Mouse (Mus musculus) forebrain, embryonic 13.5 days (tissue): ENCODE measurements around the gene Sart1. TPM values are rescaled to one million over a fixed set of nuclear protein-coding genes. Genes with fewer than 3 reads are reported as not detected.
A peak's percentile ranks its signal among the peaks of the same experiment; 100 is the strongest.

Experiments used
- ATAC-seq: fragments of 200-750 bp; cut with Nextera tagmentation; 2 replicates; pipeline ENCODE4 v1.8.0; 2017
- H3K27ac ChIP-seq: fragments of 300-500 bp; sonication (generic); 2 replicates; pipeline ENCODE4 v1.5.1; 2015; ENCODE audit warnings: inconsistent platforms, mild to moderate bottlenecking, moderate library complexity
- H3K27me3 ChIP-seq: fragments of 300-500 bp; sonication (generic); 2 replicates; pipeline ENCODE4 v1.6.1; 2015; ENCODE audit warnings: mild to moderate bottlenecking, inconsistent platforms
- H3K36me3 ChIP-seq: fragments of 300-500 bp; sonication (generic); 2 replicates; pipeline ENCODE4 v1.6.1; 2015; ENCODE audit warnings: mild to moderate bottlenecking, inconsistent platforms; ENCODE audit not compliant: poor library complexity, severe bottlenecking
- H3K4me1 ChIP-seq: fragments of 300-500 bp; sonication (generic); 2 replicates; pipeline ENCODE4 v1.6.1; 2015; ENCODE audit warnings: inconsistent platforms
- H3K4me2 ChIP-seq: fragments of 300-500 bp; sonication (generic); 2 replicates; pipeline ENCODE4 v1.6.1; 2015; ENCODE audit warnings: inconsistent platforms, mild to moderate bottlenecking, moderate library complexity
- H3K4me3 ChIP-seq: fragments of 300-500 bp; sonication (generic); 2 replicates; pipeline ENCODE4 v1.5.1; 2015; ENCODE audit warnings: mild to moderate bottlenecking, inconsistent platforms
- H3K9ac ChIP-seq: fragments of 300-500 bp; sonication (generic); 2 replicates; pipeline ENCODE4 v1.6.1; 2015; ENCODE audit warnings: mild to moderate bottlenecking, inconsistent platforms
- H3K9me3 ChIP-seq: fragments of 300-500 bp; sonication (generic); replicated peaks from 2 replicates; pipeline ENCODE4 v1.6.1; 2016; ENCODE audit warnings: inconsistent platforms
- WGBS: fragments of 180-500 bp; shearing (Covaris S2); methylation state at CpG from one replicate; pipeline ENCODE4 v1.1.7; 2015; 5-methylcytosine and 5-hydroxymethylcytosine counted together
- polyA plus RNA-seq: library from polyadenylated mRNA; unstranded; fragments of >200 nt; fragmentation: Nextera tagmentation; extraction: Ambion mirVana; gene quantifications from 2 replicates; pipeline ENCODE4 v1.2.1, GENCODE M21; 2015

Gene Sart1
- 85.3 and 88.4 TPM in 2 replicates for polyA plus RNA-seq

- H3K27me3 ChIP-seq = no peaks in the 10 kb centered on the region
- peaks cover 42% of the 10 kb centered on the region for H3K4me1 ChIP-seq
- peak within 1 kb of the TSS; percentile 78 for H3K27ac ChIP-seq
- WGBS = 2% methylated on average over 43 of the region's 43 CpGs
- H3K9me3 ChIP-seq = no peaks in the 10 kb centered on the region
- peaks cover 27% of the 10 kb centered on the region for H3K36me3 ChIP-seq
- H3K9ac ChIP-seq = peak within 1 kb of the TSS; percentile 93
- peak within 1 kb of the TSS; percentile 100 for H3K4me3 ChIP-seq
- peak; percentile 98 for ATAC-seq
- peak within 1 kb of the TSS; percentile 98 for H3K4me2 ChIP-seq
These were observed at the start of gene Sart1 for GRCm38 (mm10) chr19:5388588-5389242. Gene Sart1 (minus strand): TSS chr19:5388703.

DNA sequence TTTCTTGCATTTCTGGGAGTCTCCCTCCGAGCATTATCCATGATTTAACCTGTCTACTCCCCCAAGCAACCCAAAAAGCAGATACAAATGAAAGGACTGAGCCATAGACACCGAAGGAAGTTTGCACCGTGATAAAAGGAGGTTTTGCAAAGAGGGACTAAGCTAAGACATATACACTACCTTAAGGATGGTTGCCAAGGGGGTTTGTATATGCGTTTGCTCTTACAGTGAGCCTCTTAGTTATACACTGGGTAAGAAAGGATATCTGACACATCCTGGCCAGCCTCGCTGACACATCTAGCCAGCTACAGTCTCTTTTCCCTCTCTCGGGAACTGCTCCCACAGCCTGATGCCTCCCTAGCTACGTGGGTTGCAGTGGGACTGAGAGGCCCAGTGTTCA is 45.4 kb upstream of the Sart1 start:
- peaks cover 6% of the 10 kb centered on the region for H3K4me1 ChIP-seq
- 74% methylated on average over 7 of the region's 7 CpGs for WGBS
- H3K9me3 ChIP-seq = no peaks in the 10 kb centered on the region
- ATAC-seq = no peak
- no peak overlapping the region for H3K27ac ChIP-seq
- no peak overlapping the region for H3K4me3 ChIP-seq
- peak overlapping the region; percentile 51; the same call in 1 of the 2 replicates for H3K4me2 ChIP-seq
- H3K9ac ChIP-seq = no peak overlapping the region
- H3K36me3 ChIP-seq = no peaks in the 10 kb centered on the region; the same call in 1 of the 2 replicates
- H3K27me3 ChIP-seq = 0 out of 2 replicates have a peak, but pooled peaks cover 6% of the 10 kb centered on the region

DNA sequence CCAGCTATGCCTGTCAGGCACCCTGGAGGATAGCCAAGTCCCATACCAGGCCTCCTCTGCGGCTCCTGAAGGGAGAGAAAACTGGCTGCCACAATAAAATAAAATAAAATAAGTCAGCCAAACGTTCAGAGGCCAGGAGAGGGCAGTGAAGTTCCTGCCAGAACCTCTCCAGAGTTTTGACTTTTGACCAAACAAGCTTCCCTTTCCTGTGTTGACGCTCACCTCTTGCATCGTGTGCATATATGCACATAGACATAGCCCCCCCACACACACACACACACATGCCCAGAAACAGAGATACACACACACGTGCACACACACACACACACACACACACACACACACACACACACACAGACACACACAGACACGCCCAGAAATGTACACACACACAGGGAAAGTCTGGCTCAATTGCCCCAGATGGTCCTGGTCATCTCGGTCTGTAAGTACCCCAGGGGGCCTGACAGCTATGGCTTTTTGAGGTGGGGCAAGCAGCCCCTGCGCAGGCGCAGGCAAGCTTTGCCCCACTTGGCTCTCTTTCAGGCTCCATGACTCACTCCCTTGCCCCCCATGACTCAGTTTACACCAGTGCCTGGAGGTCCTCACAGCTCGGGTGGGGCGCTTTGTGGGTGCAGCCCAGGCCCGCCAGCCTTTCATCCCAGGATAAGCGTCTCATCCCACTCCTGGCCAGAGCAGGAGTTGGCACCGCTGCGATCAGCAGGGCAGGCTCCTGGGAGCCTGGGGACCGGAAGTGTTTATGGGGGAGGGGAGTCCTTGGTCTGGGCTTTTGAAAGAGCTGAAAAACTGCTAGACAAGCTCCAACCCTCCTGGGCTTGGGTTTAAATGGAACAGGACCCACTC is 44.7 kb upstream of the Sart1 start:
- Histone ChIP-seq H3K4me1 (peaks cover 7% of the 10 kb centered on the region), H3K27me3 (0 out of 2 replicates have a peak, but pooled peaks cover 6% of the 10 kb centered on the region), H3K4me2 (peak overlapping the region; percentile 51), H3K9me3 (no peaks in the 10 kb centered on the region), H3K9ac (peak overlapping the region; percentile 50), H3K36me3 (peaks cover 3% of the 10 kb centered on the region; the same call in 1 of the 2 replicates), H3K27ac (no peak overlapping the region), H3K4me3 (0 out of 2 replicates have a peak overlapping the region, but pooled peaks have one; percentile 12)
- no peak for ATAC-seq
- 16% methylated on average over 16 of the region's 16 CpGs for WGBS

- Histone ChIP-seq H3K27me3 (0 out of 2 replicates have a peak, but pooled peaks cover 3% of the 10 kb centered on the region), H3K9ac (no peak overlapping the region), H3K36me3 (peaks cover 13% of the 10 kb centered on the region), H3K4me2 (no peak overlapping the region), H3K4me3 (no peak overlapping the region), H3K27ac (no peak overlapping the region), H3K4me1 (peaks cover 13% of the 10 kb centered on the region), H3K9me3 (no peaks in the 10 kb centered on the region)
- ATAC-seq = no peak
- WGBS = 84% methylated on average over 4 of the region's 4 CpGs
These were observed 43.5 kb upstream of the Sart1 start for GRCm38 (mm10) chr19:5431911-5432464.

GRCm38 (mm10) chr19:5430408-5430807 is 41.9 kb upstream of the Sart1 start:
- no peak overlapping the region for H3K27ac ChIP-seq
- peaks cover 29% of the 10 kb centered on the region for H3K4me1 ChIP-seq
- no peak overlapping the region for H3K9ac ChIP-seq
- H3K4me3 ChIP-seq = no peak overlapping the region
- no peaks in the 10 kb centered on the region for H3K27me3 ChIP-seq
- 86% methylated on average over 1 of the region's 1 CpGs for WGBS
- no peak for ATAC-seq
- peaks cover 24% of the 10 kb centered on the region for H3K36me3 ChIP-seq
- no peaks in the 10 kb centered on the region for H3K9me3 ChIP-seq
- no peak overlapping the region for H3K4me2 ChIP-seq

- Histone ChIP-seq H3K4me2 (no peak overlapping the region), H3K9me3 (no peaks in the 10 kb centered on the region), H3K27ac (no peak overlapping the region), H3K27me3 (no peaks in the 10 kb centered on the region), H3K9ac (no peak overlapping the region), H3K4me1 (peaks cover 29% of the 10 kb centered on the region), H3K36me3 (peaks cover 24% of the 10 kb centered on the region), H3K4me3 (no peak overlapping the region)
- no peak for ATAC-seq
- 76% methylated on average over 8 of the region's 8 CpGs for WGBS
These were observed 41.3 kb upstream of the Sart1 start for GRCm38 (mm10) chr19:5429806-5430205.

- no peaks in the 10 kb centered on the region for H3K27me3 ChIP-seq
- H3K27ac ChIP-seq = no peak overlapping the region
- no peak overlapping the region for H3K9ac ChIP-seq
- peaks cover 24% of the 10 kb centered on the region for H3K36me3 ChIP-seq
- ATAC-seq = no peak
- WGBS = 87% methylated on average over 4 of the region's 4 CpGs
- no peaks in the 10 kb centered on the region for H3K9me3 ChIP-seq
- no peak overlapping the region for H3K4me2 ChIP-seq
- H3K4me1 ChIP-seq = peaks cover 29% of the 10 kb centered on the region
- no peak overlapping the region for H3K4me3 ChIP-seq
These were observed 40.7 kb upstream of the Sart1 start for GRCm38 (mm10) chr19:5429219-5429618.

DNA sequence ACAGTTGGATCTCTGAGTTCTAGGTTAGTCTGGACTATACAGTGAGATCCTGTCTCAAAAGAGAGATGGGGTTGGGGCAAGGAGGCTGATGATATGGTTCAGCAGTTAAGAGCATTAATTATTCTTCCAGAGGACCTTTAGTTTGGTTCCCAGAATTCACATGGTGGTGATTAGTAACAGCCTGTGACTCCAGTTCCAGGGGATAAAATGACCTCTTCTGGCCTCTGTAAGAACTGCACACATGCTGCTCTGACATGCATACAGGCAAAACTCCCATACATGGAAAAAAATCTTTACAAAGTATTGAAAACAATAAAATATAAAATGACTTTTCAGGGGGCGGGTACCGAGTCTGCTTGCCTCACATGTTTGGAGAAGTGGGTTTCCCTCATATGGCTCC is 39.6 kb upstream of the Sart1 start:
- WGBS = 86% methylated on average over 2 of the region's 2 CpGs
- H3K9me3 ChIP-seq = no peaks in the 10 kb centered on the region
- no peak overlapping the region for H3K4me2 ChIP-seq
- H3K27me3 ChIP-seq = no peaks in the 10 kb centered on the region
- H3K4me3 ChIP-seq = no peak overlapping the region
- peaks cover 27% of the 10 kb centered on the region for H3K36me3 ChIP-seq
- H3K27ac ChIP-seq = no peak overlapping the region
- H3K4me1 ChIP-seq = peaks cover 33% of the 10 kb centered on the region
- no peak for ATAC-seq
- H3K9ac ChIP-seq = no peak overlapping the region

DNA sequence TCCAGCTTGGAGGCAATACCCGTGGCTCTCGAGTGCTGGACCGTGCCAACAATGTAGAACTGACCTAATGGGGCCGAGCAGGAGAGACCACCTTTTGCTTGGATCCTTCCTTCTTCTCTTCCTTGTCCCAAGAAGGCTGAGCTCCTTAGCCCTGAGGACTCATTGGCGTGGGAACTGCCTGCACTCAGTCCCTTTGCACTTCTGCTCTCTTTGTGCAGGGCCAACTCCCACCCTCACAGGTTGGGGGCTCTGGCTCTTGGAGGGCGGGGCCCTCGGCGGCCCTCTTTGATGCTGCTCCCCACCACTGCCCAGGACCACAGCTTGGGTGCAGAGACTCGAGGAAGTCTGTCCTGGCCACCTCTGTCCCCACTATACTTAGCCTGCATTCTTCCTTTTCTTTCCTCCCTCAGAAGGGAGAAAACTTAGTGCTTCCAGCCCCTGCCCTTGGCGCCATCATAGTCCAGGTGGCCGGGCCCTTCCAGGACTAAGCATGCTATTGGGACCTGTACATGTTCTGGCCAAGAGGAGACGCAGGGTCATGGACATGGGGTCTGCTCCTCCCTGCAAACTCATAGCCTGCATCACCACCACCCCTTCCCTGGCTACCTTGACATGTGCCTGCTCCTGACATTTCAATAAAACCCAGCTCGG is 38.3 kb upstream of the Sart1 start:
- peaks cover 38% of the 10 kb centered on the region for H3K4me1 ChIP-seq
- ATAC-seq = no peak
- H3K9ac ChIP-seq = 0 out of 2 replicates have a peak overlapping the region, but pooled peaks have one; percentile 31
- no peaks in the 10 kb centered on the region for H3K9me3 ChIP-seq
- no peaks in the 10 kb centered on the region for H3K27me3 ChIP-seq
- 95% methylated on average over 13 of the region's 13 CpGs for WGBS
- H3K27ac ChIP-seq = no peak overlapping the region
- H3K36me3 ChIP-seq = peaks cover 34% of the 10 kb centered on the region
- peak overlapping the region; percentile 71; the same call in 1 of the 2 replicates for H3K4me2 ChIP-seq
- no peak overlapping the region for H3K4me3 ChIP-seq

GRCm38 (mm10) chr19:5425906-5426565 is 37.5 kb upstream of the Sart1 start:
- Histone ChIP-seq H3K9me3 (no peaks in the 10 kb centered on the region), H3K36me3 (peaks cover 41% of the 10 kb centered on the region), H3K4me2 (peak overlapping the region; percentile 71), H3K27ac (peak overlapping the region; percentile 5; the same call in 1 of the 2 replicates), H3K4me1 (peaks cover 38% of the 10 kb centered on the region), H3K9ac (peak overlapping the region; percentile 94), H3K27me3 (no peaks in the 10 kb centered on the region), H3K4me3 (peak overlapping the region; percentile 89)
- no peak for ATAC-seq
- 91% methylated on average over 18 of the region's 18 CpGs for WGBS
